Mouse (Mus musculus) brown adipose tissue, adult 24 weeks (tissue): Measurements from ENCODE around the gene Gm10354. TPM values are rescaled to one million over a fixed set of nuclear protein-coding genes. Genes with fewer than 3 reads are reported as not detected.

Experiments used
- polyA plus RNA-seq: library from polyadenylated mRNA; stranded (reverse); fragments of >200 nt; gene quantifications from 2 replicates; pipeline ENCODE4 v1.2.4, GENCODE M21; 2012; ENCODE audit not compliant: missing spikeins, insufficient read depth, insufficient read length

Gm10354 gene
- polyA plus RNA-seq, 1 experiment = not detected

Other genes with a start within 250 kb of the Gm10354 start
- gene Gm9758, start 64.0 kb downstream of the Gm10354 start, polyA plus RNA-seq = not detected in 2 replicates
- not detected in 2 replicates for gene Speer4e, start 40.5 kb downstream of the Gm10354 start, polyA plus RNA-seq
- gene Gm17019, start 54.1 kb upstream of the Gm10354 start, polyA plus RNA-seq = not detected in 2 replicates